Mouse (Mus musculus) erythroblast, embryonic 14.5 days (primary cell): ENCODE measurements around the gene Hivep3.

Source experiments
- GATA1 ChIP-seq: IDR thresholded peaks from 2 replicates; pipeline ENCODE4 v1.6.1; 2012; ENCODE audit warnings: low read length, inconsistent platforms, mixed read lengths
- TAL1 ChIP-seq: IDR thresholded peaks from 3 replicates; pipeline ENCODE4 v1.6.1; 2012; ENCODE audit warnings: low read length, inconsistent platforms, mixed read lengths

DNA sequence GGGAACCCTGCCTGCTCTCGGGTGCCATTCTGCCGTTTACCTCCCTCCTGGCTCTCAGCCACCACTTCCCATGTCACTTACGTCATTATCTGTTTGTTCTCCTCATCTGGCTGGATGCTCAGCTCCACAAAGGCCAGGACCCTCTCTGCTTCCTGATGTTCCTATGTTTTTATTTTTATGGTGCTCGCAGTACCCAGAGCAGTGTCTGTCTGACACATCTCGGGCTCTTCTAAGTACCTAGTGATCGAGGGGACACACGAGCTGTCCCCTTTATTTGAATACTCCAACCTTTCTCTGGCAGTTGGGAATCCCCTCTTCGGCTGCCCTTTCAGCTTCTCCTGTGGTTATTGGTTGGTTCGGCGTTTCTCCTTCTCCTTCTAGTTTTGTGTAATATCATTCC is 325.2 kb downstream of the Hivep3 start:
- TF ChIP-seq GATA1 (no peak), TAL1 (no peak)
